Mouse (Mus musculus) embryo, embryonic 11 days (tissue): ENCODE data around the gene Frs3.
"Not testable (repeated sequence)": the region's sequence is repeated elsewhere in the genome, so short reads cannot be mapped to it uniquely, and the experiment has no call there.

ENCODE experiments used
- DNase-seq: peaks from one replicate; pipeline ENCODE4 v3.0.0-alpha.2; 2015

Frs3 gene

DNA sequence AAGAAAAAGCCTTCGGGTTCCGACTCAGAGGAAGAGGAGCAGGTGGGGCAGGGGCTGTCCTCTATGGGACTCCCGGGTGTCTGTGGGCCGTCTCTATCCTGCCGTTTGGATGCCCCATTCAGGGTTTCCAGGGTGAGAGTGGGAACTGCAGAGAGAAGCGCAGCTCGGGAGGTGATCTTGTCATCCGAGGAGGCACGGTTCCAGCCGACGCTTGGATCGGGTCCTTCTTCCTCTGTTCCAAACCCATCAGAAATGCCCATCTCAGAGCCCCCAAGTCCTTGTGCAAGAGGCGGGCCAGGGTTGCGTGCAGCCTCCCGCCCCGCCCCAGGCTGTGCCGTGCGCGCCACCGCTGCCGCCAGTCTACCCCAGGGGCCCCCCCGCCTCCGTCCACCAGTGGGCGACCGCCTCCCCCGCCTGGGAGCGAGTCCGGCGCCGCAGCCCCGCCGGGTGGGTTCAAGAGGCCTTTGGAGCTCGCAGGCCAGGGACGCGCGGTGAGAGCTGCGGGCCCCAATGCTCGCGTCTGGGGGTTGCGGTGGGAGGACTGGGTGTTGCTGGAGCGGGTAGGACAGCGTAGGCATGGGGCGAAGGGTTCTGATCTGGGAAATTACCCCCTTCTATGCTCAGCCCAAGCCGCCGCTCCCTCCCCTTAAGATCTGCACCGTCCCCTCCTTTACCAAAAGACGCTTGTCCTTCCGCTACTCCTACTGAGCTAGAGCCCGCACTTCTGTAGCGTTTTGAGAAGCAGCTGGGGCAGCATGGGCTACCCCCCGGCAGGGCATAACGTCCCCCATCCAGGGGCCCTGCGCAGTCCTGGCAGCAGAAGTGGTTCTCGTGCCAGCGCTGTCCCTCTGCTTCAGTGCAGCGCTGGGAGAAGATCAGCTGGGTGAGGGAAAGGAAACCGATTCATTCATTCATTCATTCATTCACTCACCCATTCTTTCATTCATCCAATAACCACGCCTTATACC, at the start of gene Frs3:
TSS of gene Frs3 (plus strand) at position 423 of the 968 bp plus-strand sequence.
- peak; percentile 87 for DNase-seq

DNA sequence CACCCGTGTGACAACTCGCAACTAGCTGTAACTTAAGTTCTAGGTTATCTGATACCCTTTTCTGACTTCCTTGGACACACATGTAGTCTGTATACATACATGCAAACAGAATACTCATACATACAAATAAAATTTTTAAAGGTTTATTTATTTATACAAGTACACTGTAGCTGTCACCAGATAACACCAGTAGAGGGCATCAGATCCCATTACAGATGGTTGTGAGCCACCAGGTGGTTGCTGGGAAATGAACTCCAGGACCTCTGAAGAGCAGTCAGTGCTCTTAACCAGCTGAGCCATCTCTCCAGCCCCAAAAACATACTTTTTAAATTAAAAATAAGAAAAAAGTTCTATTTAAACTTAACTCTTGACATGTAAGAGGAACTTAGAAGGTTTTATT, 45.8 kb upstream of the Frs3 start:
- DNase-seq: no peak

DNA sequence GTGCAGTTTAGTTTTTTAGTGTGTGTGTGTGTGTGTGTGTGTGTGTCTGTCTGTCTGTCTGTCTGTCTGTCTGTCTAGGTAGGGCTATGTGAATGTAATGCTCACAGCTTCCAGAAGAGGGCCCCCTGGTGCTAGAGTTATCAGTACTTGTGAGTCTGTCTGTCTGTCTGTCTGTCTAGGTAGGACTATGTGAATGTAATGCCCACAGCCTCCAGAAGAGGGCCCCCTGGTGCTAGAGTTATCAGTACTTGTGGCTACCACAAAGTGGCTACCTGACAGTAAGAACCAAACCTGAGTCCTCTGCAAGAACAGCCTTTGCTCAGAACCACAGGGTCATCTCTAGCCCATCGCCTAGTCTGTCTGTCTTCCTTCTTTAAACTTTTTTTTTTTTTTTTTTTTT, 42.1 kb upstream of the Frs3 start:
- DNase-seq: peak; percentile 74

DNA sequence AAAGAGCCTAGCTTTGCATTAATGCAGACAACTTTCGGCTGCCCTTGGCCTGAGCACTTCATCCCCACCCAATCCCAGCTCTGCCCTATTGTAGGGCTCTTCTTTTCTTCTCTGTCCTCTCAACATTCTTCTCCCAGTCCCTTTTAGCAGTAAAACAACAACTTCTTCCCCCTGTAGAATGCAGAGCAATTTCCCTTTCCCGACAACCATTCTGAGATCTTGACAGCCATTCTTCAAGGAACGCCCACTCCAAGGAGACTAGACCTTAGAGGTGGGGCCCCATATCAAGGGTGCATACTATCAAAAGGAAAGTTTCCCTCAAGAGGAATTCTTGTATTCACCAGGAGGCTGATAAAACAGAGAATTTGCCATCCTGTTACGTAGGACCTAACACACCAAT, 39.9 kb upstream of the Frs3 start:
- DNase-seq: peak; percentile 20

DNA sequence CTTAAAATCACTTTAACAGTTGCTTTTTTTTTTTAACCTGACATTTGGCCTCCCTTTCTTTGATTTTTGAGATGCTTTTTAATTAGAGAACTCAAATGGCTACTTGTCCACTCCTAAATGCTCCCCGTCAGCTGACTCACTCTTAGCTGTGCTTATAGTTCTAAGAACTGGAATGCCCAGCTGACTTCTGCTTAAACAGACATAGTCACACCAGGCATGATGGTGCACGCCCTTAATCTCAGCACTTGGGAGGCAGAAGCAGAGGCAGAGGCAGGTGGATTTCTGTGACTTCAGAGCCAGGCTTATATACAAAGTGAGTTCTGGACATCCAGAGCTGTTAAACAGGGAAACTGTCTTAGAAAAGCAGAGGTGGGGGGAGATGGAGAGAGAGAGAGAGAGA, 36.9 kb upstream of the Frs3 start:
- DNase-seq: no peak

DNA sequence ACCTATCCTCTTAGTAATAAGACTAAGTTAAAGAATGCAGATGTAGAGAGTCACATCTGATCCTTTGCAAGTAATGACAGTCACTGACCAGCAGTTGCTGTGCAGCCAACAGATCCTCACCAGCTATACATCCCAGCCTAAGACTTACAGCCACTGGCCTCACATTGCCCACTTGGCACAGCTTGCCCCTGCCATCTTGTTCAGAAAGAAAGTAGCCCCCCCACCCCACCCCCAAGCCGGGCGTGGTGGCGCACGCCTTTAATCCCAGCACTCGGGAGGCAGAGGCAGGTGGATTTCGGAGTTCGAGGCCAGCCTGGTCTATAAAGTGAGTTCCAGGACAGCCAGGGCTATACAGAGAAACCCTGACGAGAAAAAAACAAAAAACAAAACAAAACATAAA, 34.5 kb upstream of the Frs3 start:
- not testable (repeated sequence) for DNase-seq

DNA sequence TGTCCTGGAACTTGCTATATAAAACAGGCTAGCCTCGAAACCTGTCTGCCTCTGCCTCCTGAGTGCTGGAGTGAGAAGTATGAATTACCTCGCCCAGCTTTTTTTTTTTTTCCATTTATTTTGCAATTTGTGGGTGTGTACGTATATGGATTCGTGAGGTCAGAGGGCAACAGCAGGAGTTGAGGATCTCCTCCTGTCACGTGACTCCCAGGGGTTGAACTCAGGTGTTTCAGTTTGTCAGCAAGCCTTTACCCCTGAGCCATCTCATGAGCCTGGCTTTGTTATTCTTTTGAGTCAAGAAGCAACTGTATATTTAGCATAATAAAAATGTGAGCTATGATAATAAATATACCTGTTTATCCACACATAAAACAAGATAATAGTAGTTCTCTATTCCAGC, 33.1 kb upstream of the Frs3 start:
- no peak for DNase-seq

DNA sequence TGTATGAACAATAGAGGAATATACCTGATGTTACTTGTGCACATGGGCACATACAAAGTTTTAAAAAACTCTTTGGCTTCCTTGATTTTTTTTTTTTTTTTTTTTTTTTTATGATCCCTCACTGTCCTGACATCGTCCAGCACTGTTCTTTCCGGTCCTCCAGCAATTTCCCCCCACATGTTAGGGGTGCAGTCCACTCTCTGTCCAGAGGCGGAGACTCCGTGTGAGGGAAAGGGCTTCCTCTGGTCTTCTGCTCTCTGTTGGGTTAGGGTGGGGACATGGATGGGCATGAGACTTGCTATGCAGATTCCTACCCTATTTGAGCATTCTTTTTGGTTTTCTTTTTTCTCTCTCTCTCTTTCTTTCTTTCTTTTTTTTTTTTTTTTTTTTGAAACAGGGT, 30.9 kb upstream of the Frs3 start:
- no peak for DNase-seq

DNA sequence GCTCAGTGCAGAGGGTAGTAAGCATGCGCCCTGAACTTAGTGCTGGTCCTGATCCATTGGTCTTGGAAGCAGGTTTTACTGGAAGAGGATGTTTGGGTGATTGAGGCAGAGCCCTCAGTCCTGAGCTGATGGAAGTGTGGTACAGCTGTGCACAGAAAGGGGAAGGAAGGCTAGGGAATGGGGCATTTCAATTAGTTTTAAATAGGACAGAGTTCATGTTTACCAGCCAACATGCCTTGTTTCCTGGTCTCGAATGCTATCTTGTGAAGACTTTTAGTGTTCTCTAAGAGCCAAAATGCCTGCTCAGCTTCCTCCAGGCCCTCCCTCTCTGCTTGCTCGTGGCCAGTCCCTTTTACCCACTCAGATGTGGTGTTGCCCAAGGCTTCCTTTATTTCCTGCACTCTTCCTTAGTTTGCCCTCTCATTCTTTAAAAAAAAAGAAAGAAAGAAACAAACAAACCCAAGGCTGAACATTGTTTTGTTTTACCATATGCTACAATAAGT, 30.0 kb upstream of the Frs3 start:
- no peak for DNase-seq

DNA sequence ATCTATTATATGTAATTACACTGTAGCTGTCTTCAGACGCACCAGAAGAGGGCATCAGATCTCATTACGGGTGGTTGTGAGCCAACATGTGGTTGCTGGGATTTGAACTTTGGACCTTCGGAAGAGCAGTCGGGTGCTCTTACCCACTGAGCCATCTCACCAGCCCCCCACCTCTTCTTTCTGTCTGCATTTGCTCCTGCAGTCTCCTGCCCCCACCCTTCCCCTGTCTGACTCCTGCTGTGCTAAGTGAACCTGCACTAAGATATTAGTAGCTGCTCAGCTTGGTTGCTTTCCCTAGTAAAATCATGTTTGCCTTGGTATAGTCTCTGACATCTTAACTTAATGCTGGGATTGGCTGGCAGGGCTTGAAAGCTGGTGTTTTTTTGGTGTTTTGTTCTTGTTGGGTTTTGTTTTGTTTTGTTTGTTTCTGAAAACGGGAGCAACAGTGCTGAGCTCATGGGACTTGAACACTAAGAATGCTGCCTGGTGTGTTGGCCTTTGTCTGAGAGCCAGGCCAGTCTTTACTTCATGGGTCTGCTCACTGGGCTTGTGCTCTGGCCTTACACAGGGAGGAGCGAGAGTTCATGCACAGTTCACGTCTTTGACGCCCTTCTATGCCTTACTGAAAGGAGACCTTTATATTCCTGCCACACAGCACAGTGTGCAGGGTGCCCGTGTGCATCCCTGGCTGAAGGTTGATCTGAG, 25.7 kb upstream of the Frs3 start:
- peak; percentile 60 for DNase-seq

DNA sequence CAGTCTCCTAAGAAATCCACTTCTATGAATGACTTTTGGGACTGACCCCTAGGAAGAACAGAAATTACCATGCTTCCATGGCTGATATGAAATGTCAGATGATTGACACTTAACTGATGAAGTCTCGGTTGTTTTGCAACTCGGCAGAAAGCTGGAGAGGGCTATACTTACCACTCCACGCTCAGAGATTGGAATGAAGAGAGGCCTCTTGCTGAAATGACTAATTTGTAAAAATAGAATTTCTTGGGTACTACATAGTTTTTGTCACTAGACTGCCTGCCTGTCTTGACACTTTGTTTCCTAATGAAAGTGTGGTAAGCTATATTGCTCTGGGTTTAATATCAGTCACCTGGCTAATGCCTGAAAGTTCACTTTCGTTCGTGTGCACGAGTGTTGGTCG, 24.4 kb upstream of the Frs3 start:
- DNase-seq: no peak

DNA sequence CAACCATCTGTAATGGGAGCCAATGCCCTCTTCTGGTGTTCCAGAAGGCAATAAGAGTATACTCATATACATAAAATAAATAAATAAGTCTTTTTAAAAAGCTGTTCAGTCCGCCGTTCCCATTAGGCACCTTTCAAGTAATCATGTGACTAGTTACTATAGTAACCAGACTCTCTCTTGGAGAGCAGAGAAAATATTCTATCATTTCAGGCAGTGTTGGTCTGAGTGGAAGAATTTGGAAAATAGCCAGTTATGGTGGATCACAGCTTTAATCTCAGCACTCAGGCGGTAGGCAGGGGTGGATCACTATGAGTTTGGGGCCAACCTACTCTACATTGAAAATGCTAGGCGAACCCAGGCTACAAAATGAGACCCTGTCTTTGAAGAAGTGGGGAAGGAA, 19.7 kb upstream of the Frs3 start:
- DNase-seq: no peak

DNA sequence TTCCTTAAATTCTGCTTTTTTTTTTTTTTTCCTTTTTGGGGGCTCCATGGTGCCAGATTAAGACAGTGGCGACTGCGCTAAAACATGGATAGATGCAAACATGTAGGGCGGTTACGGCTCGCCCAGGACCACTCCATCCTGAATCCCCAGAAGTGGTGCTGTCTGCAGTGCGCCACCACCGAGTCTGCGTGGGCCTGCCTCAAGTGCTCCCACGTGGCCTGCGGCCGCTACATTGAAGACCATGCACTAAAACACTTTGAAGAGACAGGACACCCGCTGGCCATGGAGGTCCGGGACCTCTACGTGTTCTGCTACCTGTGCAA, 16.9 kb upstream of the Frs3 start:
- no peak for DNase-seq

DNA sequence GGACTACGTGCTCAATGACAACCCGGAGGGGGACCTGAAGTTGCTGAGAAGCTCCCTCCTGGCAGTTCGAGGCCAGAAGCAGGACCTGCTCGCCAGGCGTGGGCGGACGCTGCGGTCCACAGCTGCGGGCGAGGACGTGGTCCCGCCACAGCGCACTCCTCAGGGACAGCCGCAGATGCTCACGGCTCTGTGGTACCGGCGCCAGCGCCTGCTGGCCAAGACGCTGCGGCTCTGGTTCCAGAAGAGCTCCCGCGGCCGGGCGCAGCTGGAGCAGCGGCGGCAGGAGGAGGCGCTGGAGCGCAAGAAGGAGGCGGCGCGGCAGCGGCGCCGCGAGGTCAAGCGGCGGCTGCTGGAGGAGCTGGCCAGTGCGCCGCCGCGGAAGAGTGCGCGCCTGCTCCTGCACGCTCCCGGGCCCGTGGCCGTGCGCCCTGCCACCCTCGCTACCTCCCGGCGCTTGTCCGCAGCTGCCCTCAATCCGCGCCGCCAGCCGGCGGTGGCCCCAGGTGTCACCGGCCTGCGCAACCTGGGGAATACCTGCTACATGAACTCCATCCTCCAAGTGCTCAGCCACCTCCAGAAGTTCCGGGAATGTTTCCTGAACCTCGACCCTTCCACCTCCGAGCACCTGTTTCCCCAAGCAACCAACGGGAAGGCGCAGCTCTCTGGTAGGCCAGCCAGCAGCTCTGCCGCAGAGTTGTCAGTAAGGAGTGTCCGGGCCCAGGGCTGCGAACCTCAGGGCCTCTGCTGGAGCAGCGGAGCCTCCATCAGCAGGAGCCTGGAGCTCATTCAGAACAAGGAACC, 16.3 kb upstream of the Frs3 start:
- DNase-seq: peak; percentile 90

DNA sequence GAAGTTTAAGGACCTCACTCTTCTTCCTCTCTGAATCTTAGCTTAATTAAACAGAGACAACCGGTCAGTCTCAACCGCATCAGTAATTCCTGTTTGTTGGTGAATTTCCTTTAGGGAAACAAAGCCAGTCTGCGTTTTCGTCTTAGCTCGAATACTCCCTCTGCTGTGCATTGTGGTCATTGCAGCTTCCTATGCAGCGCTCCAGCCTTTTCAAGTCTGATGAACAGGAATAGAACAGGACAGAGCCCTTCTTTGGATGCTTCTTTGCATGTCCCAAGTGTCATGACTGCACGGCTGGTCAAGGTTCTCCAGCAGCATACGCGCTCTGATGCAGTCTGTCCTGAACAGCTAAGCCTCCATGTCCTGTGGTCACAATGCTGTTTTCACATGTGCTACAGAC, 12.2 kb upstream of the Frs3 start:
- DNase-seq: peak; percentile 78

DNA sequence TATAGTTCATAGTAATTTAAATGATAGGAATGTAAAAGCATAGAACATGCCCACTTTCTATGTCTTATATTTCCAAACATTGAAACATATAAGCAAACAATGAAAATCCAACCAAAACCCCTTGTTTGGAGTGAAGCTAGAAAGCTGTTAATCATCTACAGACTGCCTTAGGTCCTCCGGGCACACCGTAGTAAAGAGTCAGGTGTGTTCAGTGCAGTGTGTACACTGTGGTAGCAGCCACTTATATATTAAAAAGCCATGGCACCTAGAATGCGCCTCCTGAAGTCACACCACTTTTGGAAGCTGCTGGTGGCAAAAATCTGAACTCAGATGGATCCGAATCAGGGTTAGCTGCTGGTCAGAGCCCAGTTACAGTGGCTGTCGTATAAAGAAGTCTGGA, 10.6 kb upstream of the Frs3 start:
- DNase-seq: no peak

DNA sequence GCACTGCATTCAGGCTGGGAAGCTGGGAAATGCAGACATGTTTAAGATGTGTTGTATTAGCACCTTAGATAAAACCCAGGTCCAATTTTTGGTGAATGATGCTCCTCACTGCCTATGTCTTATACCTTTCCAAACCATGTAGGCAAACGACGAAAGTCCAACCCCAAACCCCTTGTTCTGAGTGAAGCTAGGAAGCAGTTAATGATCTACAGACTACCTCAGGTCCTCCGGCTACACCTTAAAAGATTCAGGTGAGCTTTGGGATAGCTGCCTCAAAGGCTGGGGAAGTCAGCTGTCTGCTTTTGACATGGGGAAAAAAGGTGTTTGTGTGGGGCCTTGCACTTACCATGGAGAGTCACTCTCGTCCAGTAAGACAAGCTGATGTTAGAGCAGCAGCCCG, 10.1 kb upstream of the Frs3 start:
- DNase-seq: no peak

DNA sequence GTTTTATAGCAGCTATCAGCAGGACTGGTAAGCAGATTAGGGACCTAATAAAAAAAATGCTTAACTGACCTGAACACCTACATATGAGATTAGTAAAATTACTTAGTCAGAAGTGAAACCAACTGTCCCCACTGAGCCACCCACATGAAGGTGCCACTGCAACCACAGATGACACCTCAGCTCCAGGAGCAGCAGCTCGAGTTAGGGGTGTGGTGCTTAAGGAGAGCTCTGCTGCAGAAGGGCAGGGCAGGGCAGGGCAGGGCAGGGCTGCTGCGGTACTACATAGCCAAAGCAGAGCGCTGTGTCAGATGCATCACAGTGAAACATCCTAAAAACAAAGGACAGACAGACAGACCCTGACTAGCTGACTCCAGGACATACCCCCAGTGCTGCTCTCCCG, 6.0 kb upstream of the Frs3 start:
- DNase-seq: no peak

DNA sequence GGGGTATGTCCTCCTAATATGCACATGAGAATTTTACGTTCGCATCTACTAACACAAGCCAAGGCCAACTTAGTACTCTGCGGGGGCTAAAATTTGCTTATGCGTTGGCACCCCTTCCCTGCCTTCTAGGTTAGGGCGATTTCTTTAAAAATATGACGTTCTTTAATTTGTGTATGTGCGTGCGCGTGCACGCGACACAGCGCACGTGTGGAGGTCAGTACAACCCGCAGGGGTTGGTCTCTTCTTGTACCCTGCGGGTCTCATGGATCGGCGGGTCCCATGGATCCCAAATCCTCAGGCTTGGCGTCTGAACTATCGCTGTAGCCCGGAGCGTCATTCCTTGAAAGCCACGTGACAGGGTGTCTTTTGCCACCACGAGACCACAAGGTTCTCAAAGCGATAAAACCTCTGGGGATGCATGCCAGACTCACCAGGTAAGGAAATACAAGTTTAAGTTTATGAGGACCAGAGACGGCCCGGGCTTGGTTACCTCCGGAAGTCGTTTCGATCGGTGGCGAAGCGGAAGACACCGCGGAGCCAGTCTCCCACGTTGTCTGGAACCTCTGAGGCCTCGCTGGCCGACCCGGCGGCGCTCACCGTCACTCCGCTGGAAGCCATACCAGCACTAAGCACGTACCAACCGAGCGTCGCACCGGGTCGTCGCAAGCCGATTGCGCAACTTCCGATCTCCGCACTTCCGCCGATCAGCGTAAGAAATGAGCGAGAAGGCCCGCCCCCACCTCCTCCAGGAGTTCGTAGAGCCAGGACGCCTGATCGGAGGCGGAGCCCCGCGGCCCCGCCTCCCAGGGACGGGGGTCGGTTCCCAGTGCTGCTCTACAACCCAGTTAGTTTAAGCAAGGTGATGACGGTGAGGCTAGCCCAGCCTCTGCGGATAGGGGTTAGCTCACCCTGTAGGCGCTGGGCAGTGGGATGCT, 1.2 kb upstream of the Frs3 start:
- peak; percentile 99 for DNase-seq

DNA sequence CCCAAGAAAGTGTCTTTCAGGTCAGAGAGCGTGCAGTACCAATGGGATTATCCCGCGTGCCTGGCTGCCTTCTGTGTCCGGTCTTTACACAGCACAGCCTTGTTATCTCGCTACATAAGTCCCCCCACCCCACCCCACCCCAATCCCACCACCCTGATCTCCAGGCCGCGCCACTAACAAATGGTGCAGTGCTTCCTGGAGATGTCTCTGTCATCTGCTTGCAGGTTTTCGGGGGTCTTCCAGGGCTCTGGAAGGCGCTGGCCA, 554 bp upstream of the Frs3 start, which contains the start of gene Tomm6:
TSS of gene Tomm6 (minus strand) at position 43 of the 264 bp plus-strand sequence.
- DNase-seq: no peak

DNA sequence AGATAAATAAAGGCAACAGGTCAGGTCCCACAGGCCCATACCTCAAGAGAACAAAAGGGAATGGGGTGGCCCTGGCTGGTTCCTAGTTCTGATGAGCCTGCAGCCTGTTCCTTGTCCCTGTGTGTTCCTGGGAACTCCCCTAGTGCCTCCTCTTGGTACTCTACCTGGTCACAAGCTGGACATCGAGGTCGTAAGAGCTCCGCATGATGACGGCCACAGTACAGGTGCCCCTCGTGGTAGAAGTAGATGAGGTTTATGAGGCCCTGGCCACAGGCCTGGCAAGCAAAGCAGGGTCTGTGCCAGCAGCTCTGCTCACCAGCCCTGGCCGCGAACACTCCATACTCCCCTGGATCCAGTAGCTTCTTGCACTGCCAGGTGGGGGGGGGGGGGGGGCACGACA, 1.1 kb downstream of the Frs3 start:
- no peak for DNase-seq

DNA sequence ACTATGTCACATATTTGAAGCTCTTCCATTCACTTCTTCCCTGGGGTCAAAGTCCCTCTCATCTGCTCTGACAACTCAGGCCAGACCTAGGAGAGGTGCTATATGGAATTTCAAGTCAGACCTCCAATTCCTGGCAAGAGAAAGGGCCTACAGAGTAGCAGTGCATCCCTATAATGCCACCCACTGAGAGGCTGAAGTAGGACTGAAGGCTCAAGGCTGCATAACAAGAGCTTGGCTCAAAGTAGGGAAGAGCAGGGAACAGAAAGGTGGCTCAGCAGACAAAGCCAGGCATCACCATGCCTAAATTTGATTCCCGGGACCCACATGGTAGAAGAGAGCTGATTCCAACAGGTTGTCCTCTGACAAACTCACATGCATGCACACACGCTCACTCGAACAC, 2.8 kb downstream of the Frs3 start:
- no peak for DNase-seq
